Mouse (Mus musculus) stomach, postnatal 0 days (tissue): Measurements from ENCODE around the gene Kdm1a.

ENCODE experiments used
- CTCF ChIP-seq: IDR thresholded peaks from 2 replicates; pipeline ENCODE4 v1.5.1; 2016; ENCODE audit warnings: antibody characterized with exemption, low read depth, mild to moderate bottlenecking, moderate library complexity
- EP300 ChIP-seq: optimal IDR thresholded peaks from 2 replicates; pipeline ENCODE3; 2016; ENCODE audit warnings: antibody characterized with exemption

- TF ChIP-seq CTCF (no peak), EP300 (no peak)
These were observed 49.5 kb upstream of the Kdm1a start for GRCm38 (mm10) chr4:136651882-136652527.
